Mouse (Mus musculus) CH12.LX (cell line): ENCODE measurements at regions not wholly inside any gene's neighbourhood (a gene's known extent, or its start where the extent isn't known, plus 50 kb on each side); places are given as distances from the start of the nearest gene placed in this dataset.

Experiments
- DNase-seq: peaks from one replicate; pipeline ENCODE4 v3.0.0-alpha.2; 2013; ENCODE audit errors: extremely low read depth
- H3K27ac ChIP-seq: 2 replicates; pipeline ENCODE4 v1.5.1; 2012; ENCODE audit warnings: low read depth, mild to moderate bottlenecking, control low read depth, moderate library complexity; ENCODE audit not compliant: insufficient read depth
- H3K27me3 ChIP-seq: replicated peaks from 2 replicates; pipeline ENCODE3; 2012; ENCODE audit warnings: inconsistent platforms
- H3K36me3 ChIP-seq, 2 experiments: replicated peaks in 1 of 2; 2 replicates each; pipeline versions ENCODE3 to v1.6.1; 2012; ENCODE audit warnings: inconsistent platforms in 1 of 2, low read length in 1 of 2, mild to moderate bottlenecking in 1 of 2, mixed read lengths in 1 of 2, moderate library complexity in 1 of 2; ENCODE audit not compliant: control insufficient read depth in 1 of 2, insufficient read depth in 1 of 2
- H3K4me1 ChIP-seq, 2 experiments: 2 replicates each; pipeline ENCODE4 v1.6.1; 2012; ENCODE audit warnings: inconsistent platforms in 1 of 2, moderate library complexity in 1 of 2; ENCODE audit not compliant: insufficient read depth in 2 of 2, control insufficient read depth in 1 of 2
- H3K4me2 ChIP-seq: 2 replicates; pipeline ENCODE4 v1.6.1; 2012; ENCODE audit warnings: low read depth, mild to moderate bottlenecking, control low read depth; ENCODE audit not compliant: poor library complexity, insufficient read depth, severe bottlenecking
- H3K4me3 ChIP-seq, 3 experiments: fragments of 150-350 bp in 1 of 3; sonication (generic) in 1 of 3; replicated peaks in 1 of 3; 2 replicates each; pipeline versions ENCODE3 to v1.5.1; 2011 to 2012; ENCODE audit warnings: low read depth in 2 of 3, low read length in 2 of 3, mild to moderate bottlenecking in 2 of 3, moderate library complexity in 2 of 3, control low read depth in 1 of 3, improper control_type of control experiment in 1 of 3, inconsistent platforms in 1 of 3, mixed read lengths in 1 of 3; ENCODE audit not compliant: poor library complexity in 1 of 3
- H3K79me2 ChIP-seq: replicated peaks from 2 replicates; pipeline ENCODE4 v1.6.1; 2012; ENCODE audit warnings: mild to moderate bottlenecking, moderate library complexity; ENCODE audit not compliant: control insufficient read depth, poor library complexity, insufficient read depth, severe bottlenecking; ENCODE audit errors: extremely low read depth
- H3K9ac ChIP-seq: 2 replicates; pipeline ENCODE4 v1.6.1; 2012; ENCODE audit warnings: low read depth, mild to moderate bottlenecking, control low read depth, moderate library complexity; ENCODE audit not compliant: insufficient read depth
- H3K9me3 ChIP-seq: replicated peaks from 2 replicates; pipeline ENCODE3; 2012; ENCODE audit warnings: low read length, inconsistent platforms, mixed read lengths
- BHLHE40 ChIP-seq: IDR thresholded peaks from 2 replicates; pipeline ENCODE4 v1.6.1; 2011; ENCODE audit warnings: mild to moderate bottlenecking, low read depth, low read length, improper control_type of control experiment
- CHD1 ChIP-seq: IDR thresholded peaks from 2 replicates; pipeline ENCODE4 v1.6.1; 2012; ENCODE audit warnings: low read depth, low read length, improper control_type of control experiment, inconsistent platforms
- CHD2 ChIP-seq: IDR thresholded peaks from 2 replicates; pipeline ENCODE4 v1.6.1; 2011; ENCODE audit warnings: low read length, improper control_type of control experiment
- ELF1 ChIP-seq: IDR thresholded peaks from 2 replicates; pipeline ENCODE4 v1.6.1; 2014; ENCODE audit warnings: low read depth, mild to moderate bottlenecking, inconsistent platforms, low read length, improper control_type of control experiment
- EP300 ChIP-seq: IDR thresholded peaks from 2 replicates; pipeline ENCODE4 v1.6.1; 2011; ENCODE audit warnings: low read length, improper control_type of control experiment
- GABPA ChIP-seq: IDR thresholded peaks from 2 replicates; pipeline ENCODE4 v1.6.1; 2012; ENCODE audit warnings: low read depth, low read length, improper control_type of control experiment, inconsistent platforms; ENCODE audit not compliant: insufficient replicate concordance
- HCFC1 ChIP-seq: IDR thresholded peaks from 2 replicates; pipeline ENCODE4 v1.6.1; 2012; ENCODE audit warnings: low read depth, mild to moderate bottlenecking, inconsistent platforms, low read length, improper control_type of control experiment
- IRF4 ChIP-seq: IDR thresholded peaks from 2 replicates; pipeline ENCODE4 v1.6.1; 2014; ENCODE audit warnings: low read depth, mild to moderate bottlenecking, inconsistent platforms, low read length, improper control_type of control experiment
- JUN ChIP-seq: IDR thresholded peaks from 2 replicates; pipeline ENCODE4 v1.6.1; 2011; ENCODE audit warnings: low read depth, mild to moderate bottlenecking, low read length, improper control_type of control experiment, moderate library complexity; ENCODE audit not compliant: insufficient read depth
- KAT2A ChIP-seq: IDR thresholded peaks from 2 replicates; pipeline ENCODE4 v1.6.1; 2012; ENCODE audit warnings: low read length, improper control_type of control experiment, inconsistent platforms; ENCODE audit not compliant: insufficient replicate concordance
- MAFK ChIP-seq: IDR thresholded peaks from 2 replicates; pipeline ENCODE4 v1.6.1; 2011; ENCODE audit warnings: low read length, improper control_type of control experiment; ENCODE audit not compliant: insufficient replicate concordance
- MAZ ChIP-seq: IDR thresholded peaks from 2 replicates; pipeline ENCODE4 v1.6.1; 2012; ENCODE audit warnings: low read depth, mild to moderate bottlenecking, inconsistent platforms, low read length, improper control_type of control experiment, moderate library complexity
- MXI1 ChIP-seq: IDR thresholded peaks from 2 replicates; pipeline ENCODE4 v1.6.1; 2011; ENCODE audit warnings: mild to moderate bottlenecking, low read depth, low read length, improper control_type of control experiment
- NRF1 ChIP-seq: IDR thresholded peaks from 2 replicates; pipeline ENCODE4 v1.6.1; 2014; ENCODE audit warnings: low read depth, mild to moderate bottlenecking, inconsistent platforms, low read length, improper control_type of control experiment, moderate library complexity
- POLR2A ChIP-seq: IDR thresholded peaks from 2 replicates; pipeline ENCODE4 v1.6.1; 2011; ENCODE audit warnings: low read depth, mild to moderate bottlenecking, improper control_type of control experiment, low read length
- RAD21 ChIP-seq: IDR thresholded peaks from 2 replicates; pipeline ENCODE4 v1.6.1; 2011; ENCODE audit warnings: low read depth, mild to moderate bottlenecking, low read length, improper control_type of control experiment, moderate library complexity
- RCOR1 ChIP-seq: conservative IDR thresholded peaks from 2 replicates; pipeline ENCODE4 v1.6.1; 2012; ENCODE audit warnings: low read depth, mild to moderate bottlenecking, inconsistent platforms, low read length, improper control_type of control experiment
- SMC3 ChIP-seq: IDR thresholded peaks from 2 replicates; pipeline ENCODE4 v1.6.1; 2011; ENCODE audit warnings: low read depth, low read length, improper control_type of control experiment
- TBP ChIP-seq: conservative IDR thresholded peaks from 2 replicates; pipeline ENCODE4 v1.6.1; 2011; ENCODE audit warnings: low read depth, low read length, improper control_type of control experiment
- UBTF ChIP-seq: IDR thresholded peaks from 2 replicates; pipeline ENCODE4 v1.6.1; 2012; ENCODE audit warnings: low read depth, mild to moderate bottlenecking, inconsistent platforms, low read length, improper control_type of control experiment, moderate library complexity
- USF1 ChIP-seq: IDR thresholded peaks from 2 replicates; pipeline ENCODE4 v1.6.1; 2014; ENCODE audit warnings: low read depth, mild to moderate bottlenecking, inconsistent platforms, low read length, improper control_type of control experiment
- USF2 ChIP-seq: conservative IDR thresholded peaks from 2 replicates; pipeline ENCODE4 v1.6.1; 2011; ENCODE audit warnings: low read depth, low read length, improper control_type of control experiment
- ZC3H11A ChIP-seq: IDR thresholded peaks from 2 replicates; pipeline ENCODE4 v1.6.1; 2012; ENCODE audit warnings: low read depth, mild to moderate bottlenecking, inconsistent platforms, low read length, improper control_type of control experiment
- ZMIZ1 ChIP-seq: IDR thresholded peaks from 2 replicates; pipeline ENCODE4 v1.6.1; 2012; ENCODE audit warnings: low read depth, mild to moderate bottlenecking, inconsistent platforms, low read length, improper control_type of control experiment
- ZNF384 ChIP-seq: IDR thresholded peaks from 2 replicates; pipeline ENCODE4 v1.6.1; 2012; ENCODE audit warnings: low read depth, low read length, improper control_type of control experiment, inconsistent platforms
- dilution Hi-C: fragments of 300-500 bp; cut with MboI; formaldehyde crosslinking; loops from 2 replicates; pipeline ENCODE4 v1.14.3; 2020; ENCODE audit warnings: low sequenced_read_pairs; ENCODE audit not compliant: extremely low pct_unique_long_range_greater_than_20kb, extremely low pct_ligation_motif_present
- in situ Hi-C: fragments of 300-500 bp; cut with MboI; formaldehyde crosslinking; loops from 3 replicates; pipeline ENCODE4 v1.14.3; 2019; ENCODE audit warnings: low sequenced_read_pairs, low pct_ligation_motif_present, low pct_unique_long_range_greater_than_20kb, mixed read lengths

DNA sequence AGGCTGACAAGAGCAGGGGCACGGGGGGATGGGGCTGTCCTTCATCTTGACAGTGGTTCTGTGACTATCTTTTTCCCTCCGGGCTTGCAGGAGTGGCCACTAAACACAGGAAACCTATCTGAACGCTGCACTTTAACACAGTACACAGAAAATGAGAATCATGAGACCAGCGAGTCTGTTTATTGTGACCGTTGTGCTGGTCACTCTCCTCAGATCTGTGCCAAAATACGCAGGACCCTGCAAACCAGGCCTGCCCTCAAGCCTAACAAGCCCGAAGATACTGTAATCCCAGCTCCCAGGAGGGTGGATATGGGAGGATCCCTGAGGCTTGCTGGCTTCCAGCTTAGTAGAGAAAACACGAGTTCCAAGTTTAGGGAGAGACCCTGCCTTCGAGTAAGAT is 143.3 kb downstream of the Abhd5 start:
- Histone ChIP-seq H3K9me3 (peaks cover 4% of the 10 kb centered on the region), H3K27me3 (peaks cover 22% of the 10 kb centered on the region), H3K4me2 (no peak overlapping the region), H3K36me3 (no peaks in the 10 kb centered on the region), H3K79me2 (no peaks in the 10 kb centered on the region), H3K27ac (no peak overlapping the region), H3K9ac (no peak overlapping the region), H3K4me1 (no peaks in the 10 kb centered on the region), H3K4me3 (no peak overlapping the region)
- no peak for DNase-seq
- in situ Hi-C loops, result no loop called here
- TF ChIP-seq MAZ, result no peak
- TF ChIP-seq RCOR1, result no peak
- TF ChIP-seq JUN, result no peak
- TF ChIP-seq USF2, result no peak
- no peak for TF ChIP-seq ZMIZ1
- TF ChIP-seq MAFK, result no peak
- TF ChIP-seq BHLHE40, result no peak
- TF ChIP-seq KAT2A, result no peak
- no peak for TF ChIP-seq ZC3H11A
- no peak for TF ChIP-seq SMC3
- dilution Hi-C loops, result no loop called here

DNA sequence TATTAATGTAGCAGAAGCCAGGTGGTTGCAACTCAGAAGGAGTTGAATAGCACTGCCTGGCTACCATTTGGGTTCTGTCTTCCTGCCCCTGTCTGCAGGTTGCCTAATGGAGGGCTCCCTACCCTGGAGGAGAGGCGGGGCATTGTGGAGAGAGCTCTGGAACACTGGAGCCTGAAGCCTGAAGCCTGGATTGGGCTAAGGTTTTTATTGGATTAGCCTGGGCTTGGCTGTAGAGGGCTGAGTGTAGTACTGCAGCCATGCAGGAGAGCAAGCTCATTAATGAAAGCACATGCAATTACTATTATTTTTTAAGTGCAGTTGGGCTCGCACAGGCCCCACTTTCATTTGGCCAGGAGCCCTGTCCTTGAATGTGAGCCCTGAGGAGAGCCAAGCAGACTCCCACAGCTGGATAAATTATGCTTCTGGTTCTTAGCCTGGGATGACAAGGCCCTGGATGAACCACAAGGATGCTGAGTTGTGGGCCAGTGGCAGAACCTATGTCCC is 145.1 kb downstream of the Abhd5 start:
- Histone ChIP-seq H3K4me2 (no peak overlapping the region), H3K27me3 (peaks cover 22% of the 10 kb centered on the region), H3K27ac (no peak overlapping the region), H3K4me1 (peaks cover 0 to 5% of the 10 kb centered on the region in 2 experiments; a peak in 2 of 4 replicates), H3K9ac (no peak overlapping the region), H3K36me3 (no peaks in the 10 kb centered on the region)
- DNase-seq, result no peak
- TF ChIP-seq NRF1 (no peak), HCFC1 (no peak), RCOR1 (no peak), EP300 (no peak), MAFK (no peak), POLR2A (no peak), ZNF384 (no peak), USF2 (no peak), GABPA (no peak), RAD21 (no peak), SMC3 (no peak), MXI1 (no peak), USF1 (no peak), TBP (no peak), CHD2 (no peak), ELF1 (no peak), KAT2A (no peak), IRF4 (no peak), CHD1 (no peak), UBTF (no peak)
- TF ChIP-seq, all 38 proteins: peak for 0
- dilution Hi-C loops (no loop called here), in situ Hi-C loops (no loop called here)
- H3K4me3 ChIP-seq, result no peak overlapping the region
- peaks cover 4% of the 10 kb centered on the region for H3K9me3 ChIP-seq
- H3K79me2 ChIP-seq, result no peaks in the 10 kb centered on the region
